ENCODE assay signal across 22 mouse cellular contexts in the genomic region with DNA sequence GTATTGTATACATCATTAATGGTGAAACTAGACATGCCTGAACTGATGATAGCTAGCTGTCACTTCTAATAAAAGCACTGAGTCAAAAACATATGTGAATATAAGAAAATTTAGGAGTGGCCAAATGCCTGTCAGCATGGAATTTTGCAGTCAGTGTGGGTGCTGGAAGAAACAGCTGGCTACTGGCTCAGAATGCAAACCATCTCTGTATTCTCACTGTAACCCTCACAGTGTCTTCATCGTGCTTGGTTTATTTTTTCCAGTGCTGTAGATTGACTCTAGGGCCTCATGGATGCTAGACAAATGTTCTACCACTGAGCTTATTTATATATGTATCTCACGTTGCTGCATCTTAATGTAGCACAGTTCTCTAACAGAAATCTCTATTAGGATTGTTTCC.
"Had no signal": no experiment of that assay in that cellular context is flagged by ENCODE, and none has a peak within 500 bp of the region (broad histone marks: within the 10 kb centered on the region; RNA-seq: fewer than 3 reads in every experiment).

No protein-coding gene starts in this region.

- H3K9ac ChIP-seq: liver, embryonic 13.5 days; liver, embryonic 15.5 days; liver, postnatal 0 days; midbrain, embryonic 12.5 days; neural tube, embryonic 13.5 days; neural tube, embryonic 15.5 days had no signal

- H3K4me1 ChIP-seq: liver, embryonic 13.5 days; liver, embryonic 15.5 days; midbrain, embryonic 10.5 days; midbrain, embryonic 12.5 days; neural tube, embryonic 13.5 days; neural tube, embryonic 15.5 days had no signal

- H3K9me3 ChIP-seq: liver, embryonic 13.5 days; liver, embryonic 15.5 days; midbrain, embryonic 10.5 days; midbrain, embryonic 12.5 days; neural tube, embryonic 13.5 days; neural tube, embryonic 15.5 days had no signal

- H3K36me3 ChIP-seq: liver, embryonic 13.5 days; liver, embryonic 15.5 days; midbrain, embryonic 10.5 days; midbrain, embryonic 12.5 days; neural tube, embryonic 13.5 days; neural tube, embryonic 15.5 days had no signal

- H3K4me3 ChIP-seq: liver, embryonic 13.5 days; liver, embryonic 15.5 days; midbrain, embryonic 10.5 days; midbrain, embryonic 12.5 days; myocyte; neural tube, embryonic 13.5 days; neural tube, embryonic 15.5 days had no signal

- ATAC-seq: liver, postnatal 0 days; midbrain, embryonic 16.5 days had no signal

- DNase-seq: liver, embryonic 13.5 days; liver, postnatal 0 days; lung, adult 2 months; lung, postnatal 10 days; midbrain, embryonic 14.5 days; retina, postnatal 1 day; right cerebral cortex, adult 18-20 months; right cerebral cortex, postnatal 25 days; right cerebral cortex, postnatal 4 days; spleen, adult 18-20 months; thymus, adult 18-20 months; thymus, postnatal 14 days; thymus, postnatal 36 days had no signal

- H3K27me3 ChIP-seq: liver, embryonic 13.5 days; liver, embryonic 15.5 days; midbrain, embryonic 12.5 days; neural tube, embryonic 13.5 days; neural tube, embryonic 15.5 days had no signal

- H3K4me2 ChIP-seq: liver, embryonic 11.5 days; liver, embryonic 13.5 days; liver, embryonic 15.5 days; midbrain, embryonic 12.5 days; neural tube, embryonic 13.5 days; neural tube, embryonic 15.5 days had no signal

- H3K27ac ChIP-seq: liver, embryonic 13.5 days; liver, embryonic 15.5 days; macrophage; midbrain, embryonic 10.5 days; midbrain, embryonic 12.5 days; neural tube, embryonic 13.5 days; neural tube, embryonic 15.5 days had no signal
